Mouse (Mus musculus) heart, postnatal 0 days (tissue): ENCODE measurements at regions not wholly inside any gene's neighbourhood (a gene's known extent, or its start where the extent isn't known, plus 50 kb on each side); places are given as distances from the start of the nearest gene placed in this dataset.

Source experiments
- ATAC-seq: fragments of 200-750 bp; cut with Nextera tagmentation; 2 replicates; pipeline ENCODE4 v1.8.0; 2017; ENCODE audit warnings: low read depth, moderate number of reproducible peaks, moderate library complexity; ENCODE audit not compliant: insufficient read depth
- DNase-seq: peaks from one replicate; pipeline ENCODE4 v3.0.0-alpha.2; 2016; ENCODE audit warnings: low spot score
- H3K27ac ChIP-seq: fragments of 300-500 bp; sonication (generic); 2 replicates; pipeline ENCODE4 v1.5.1; 2014; ENCODE audit warnings: low read depth, mild to moderate bottlenecking
- H3K27me3 ChIP-seq: fragments of 300-500 bp; sonication (generic); 2 replicates; pipeline ENCODE4 v1.6.1; 2014; ENCODE audit warnings: low read length, mixed read lengths; ENCODE audit not compliant: control insufficient read depth, insufficient read depth
- H3K36me3 ChIP-seq: fragments of 300-500 bp; sonication (generic); replicated peaks from 2 replicates; pipeline ENCODE4 v1.6.1; 2014; ENCODE audit warnings: low read length, mixed read lengths; ENCODE audit not compliant: control insufficient read depth, insufficient read depth
- H3K4me1 ChIP-seq: fragments of 300-500 bp; sonication (generic); 2 replicates; pipeline ENCODE4 v1.6.1; 2014; ENCODE audit warnings: antibody characterized with exemption; ENCODE audit not compliant: control insufficient read depth, insufficient read depth
- H3K4me2 ChIP-seq: fragments of 300-500 bp; sonication (generic); 2 replicates; pipeline ENCODE4 v1.6.1; 2014; ENCODE audit warnings: low read depth, mild to moderate bottlenecking, low read length, moderate library complexity
- H3K4me3 ChIP-seq: fragments of 300-500 bp; sonication (generic); 2 replicates; pipeline ENCODE4 v1.5.1; 2014; ENCODE audit warnings: low read depth, low read length
- H3K9ac ChIP-seq: fragments of 300-500 bp; sonication (generic); replicated peaks from 2 replicates; pipeline ENCODE4 v1.6.1; 2014; ENCODE audit warnings: low read depth, low read length, mixed read lengths
- H3K9me3 ChIP-seq: fragments of 300-500 bp; sonication (generic); replicated peaks from 2 replicates; pipeline ENCODE4 v1.6.1; 2016; ENCODE audit warnings: low read length; ENCODE audit not compliant: control insufficient read depth
- CTCF ChIP-seq: IDR thresholded peaks from 2 replicates; pipeline ENCODE4 v1.5.1; 2016; ENCODE audit warnings: antibody characterized with exemption, control low read depth, low read depth
- EP300 ChIP-seq: IDR thresholded peaks from 2 replicates; pipeline ENCODE4 v1.6.1; 2016; ENCODE audit warnings: antibody characterized with exemption, low read depth
- WGBS: fragments of 180-500 bp; shearing (Covaris S2); extraction: QIAGEN DNeasy Blood & Tissue Kit; methylation state at CpG from one replicate; pipeline ENCODE4 v1.1.7; 2014; 5-methylcytosine and 5-hydroxymethylcytosine counted together

GRCm38 (mm10) chr4:124400741-124401140 lies 209.9 kb downstream of the 3100002H09Rik start:
- H3K9me3 ChIP-seq, result no peaks in the 10 kb centered on the region
- H3K4me3 ChIP-seq, result no peak overlapping the region
- no peak overlapping the region for H3K9ac ChIP-seq
- H3K27ac ChIP-seq, result no peak overlapping the region
- DNase-seq, result no peak
- TF ChIP-seq CTCF (no peak), EP300 (no peak)
- no peaks in the 10 kb centered on the region for H3K27me3 ChIP-seq
- peaks cover 9% of the 10 kb centered on the region for H3K4me1 ChIP-seq
- no peaks in the 10 kb centered on the region for H3K36me3 ChIP-seq
- no peak overlapping the region for H3K4me2 ChIP-seq
- ATAC-seq, result no peak
- 71% methylated on average over 8 of the region's 8 CpGs for WGBS

- Histone ChIP-seq H3K4me3 (no peak overlapping the region), H3K9me3 (no peaks in the 10 kb centered on the region), H3K27me3 (no peaks in the 10 kb centered on the region), H3K9ac (no peak overlapping the region), H3K27ac (no peak overlapping the region), H3K4me1 (peaks cover 9% of the 10 kb centered on the region), H3K4me2 (no peak overlapping the region), H3K36me3 (no peaks in the 10 kb centered on the region)
- DNase-seq, result no peak
- no peak for ATAC-seq
- TF ChIP-seq EP300 (no peak), CTCF (no peak)
- 54% methylated on average over 6 of the region's 6 CpGs for WGBS
Measured at GRCm38 (mm10) chr4:124400136-124400675, 210.4 kb downstream of the 3100002H09Rik start.

- H3K27ac ChIP-seq, result no peak overlapping the region
- peaks cover 9% of the 10 kb centered on the region for H3K4me1 ChIP-seq
- WGBS, result 45% methylated on average over 9 of the region's 9 CpGs
- DNase-seq, result no peak
- H3K9me3 ChIP-seq, result no peaks in the 10 kb centered on the region
- ATAC-seq, result no peak
- H3K9ac ChIP-seq, result no peak overlapping the region
- TF ChIP-seq CTCF, result no peak
- TF ChIP-seq EP300, result no peak
- no peak overlapping the region for H3K4me3 ChIP-seq
- H3K36me3 ChIP-seq, result no peaks in the 10 kb centered on the region
- H3K4me2 ChIP-seq, result no peak overlapping the region
- no peaks in the 10 kb centered on the region for H3K27me3 ChIP-seq
Measured at GRCm38 (mm10) chr4:124398354-124398753, 212.2 kb downstream of the 3100002H09Rik start.

- ATAC-seq (no peak), DNase-seq (no peak)
- Histone ChIP-seq H3K27ac (no peak overlapping the region), H3K9me3 (no peaks in the 10 kb centered on the region), H3K36me3 (no peaks in the 10 kb centered on the region), H3K9ac (no peak overlapping the region), H3K4me1 (peaks cover 9% of the 10 kb centered on the region), H3K27me3 (no peaks in the 10 kb centered on the region), H3K4me3 (no peak overlapping the region), H3K4me2 (no peak overlapping the region)
- TF ChIP-seq EP300, result no peak
- TF ChIP-seq CTCF, result peak; percentile 7; the same call in 1 of the 2 replicates
- 49% methylated on average over 13 of the region's 13 CpGs for WGBS
Measured at GRCm38 (mm10) chr4:124396566-124397283, 213.9 kb downstream of the 3100002H09Rik start.

- Histone ChIP-seq H3K9me3 (no peaks in the 10 kb centered on the region), H3K9ac (no peak overlapping the region), H3K4me1 (peaks cover 9% of the 10 kb centered on the region), H3K36me3 (no peaks in the 10 kb centered on the region), H3K4me2 (no peak overlapping the region), H3K27ac (no peak overlapping the region), H3K4me3 (no peak overlapping the region), H3K27me3 (no peaks in the 10 kb centered on the region)
- WGBS, result 41% methylated on average over 7 of the region's 7 CpGs
- peak; percentile 31 for DNase-seq
- TF ChIP-seq EP300 (no peak), CTCF (no peak)
- ATAC-seq, result peak; percentile 49; the same call in 1 of the 2 replicates
Measured at GRCm38 (mm10) chr4:124395966-124396395, 214.6 kb downstream of the 3100002H09Rik start.
